In genomic region chr4:48660619-48661575, GRCm38 (mm10) we compare ENCODE assay signal across 19 mouse cellular contexts. TPM values are rescaled to one million over a fixed set of nuclear protein-coding genes. Genes with fewer than 3 reads are reported as not detected.
A peak's percentile ranks its signal among the peaks of the same experiment; 100 is the strongest.
DNase-seq lines count a peak whose midpoint lies in the region; ATAC-seq and TF ChIP-seq lines count a peak whose summit lies in the region.
"Had no signal": no experiment of that assay in that cellular context is flagged by ENCODE, and none has a peak within 500 bp of the region (broad histone marks: within the 10 kb centered on the region; RNA-seq: fewer than 3 reads in every experiment).

No protein-coding gene starts in this region.

- no peak for ATAC-seq in embryonic facial prominence, embryonic 13.5 days (ENCODE audit: insufficient number of reproducible peaks, insufficient read depth, low FRiP score, low TSS enrichment, low read depth)
- no peak for ATAC-seq in hindbrain, embryonic 14.5 days (ENCODE audit: low FRiP score)
- ATAC-seq in midbrain, postnatal 0 days (ENCODE audit: low FRiP score): no peak
- no peak for ATAC-seq in midbrain, embryonic 16.5 days
- ATAC-seq: liver, embryonic 12.5 days had no signal

- no peaks in the 10 kb centered on the region for H3K9me3 ChIP-seq in embryonic facial prominence, embryonic 13.5 days
- H3K9me3 ChIP-seq in embryonic facial prominence, embryonic 10.5 days: no peaks in the 10 kb centered on the region
- no peaks in the 10 kb centered on the region for H3K9me3 ChIP-seq in hindbrain, embryonic 14.5 days (ENCODE audit: control insufficient read depth, low read length)
- no peaks in the 10 kb centered on the region for H3K9me3 ChIP-seq in hindbrain, embryonic 10.5 days
- no peaks in the 10 kb centered on the region for H3K9me3 ChIP-seq in midbrain, postnatal 0 days (ENCODE audit: low read length)
- no peaks in the 10 kb centered on the region for H3K9me3 ChIP-seq in midbrain, embryonic 16.5 days (replicated peaks; ENCODE audit: control insufficient read depth, low read length, poor library complexity, severe bottlenecking)
- H3K9me3 ChIP-seq: liver, embryonic 12.5 days had no signal

- WGBS in embryonic facial prominence, embryonic 13.5 days: 73% methylated on average over 7 of the region's 7 CpGs
- WGBS in embryonic facial prominence, embryonic 10.5 days: 93% methylated on average over 7 of the region's 7 CpGs
- WGBS in hindbrain, embryonic 14.5 days: 88% methylated on average over 7 of the region's 7 CpGs
- 93% methylated on average over 7 of the region's 7 CpGs for WGBS in hindbrain, embryonic 10.5 days
- WGBS in midbrain, postnatal 0 days: 82% methylated on average over 7 of the region's 7 CpGs
- WGBS in midbrain, embryonic 16.5 days: 91% methylated on average over 7 of the region's 7 CpGs

- no peak overlapping the region for H3K4me2 ChIP-seq in embryonic facial prominence, embryonic 13.5 days
- no peak overlapping the region for H3K4me2 ChIP-seq in hindbrain, embryonic 14.5 days (replicated peaks)
- no peak overlapping the region for H3K4me2 ChIP-seq in midbrain, postnatal 0 days (ENCODE audit: low read depth, low read length, poor library complexity, severe bottlenecking)
- no peak overlapping the region for H3K4me2 ChIP-seq in midbrain, embryonic 16.5 days (ENCODE audit: low read length)
- H3K4me2 ChIP-seq: heart, embryonic 11.5 days; liver, embryonic 12.5 days had no signal

- no peak for TF ChIP-seq CTCF in midbrain, postnatal 0 days (IDR thresholded peaks at IDR 0.05)

- no peaks in the 10 kb centered on the region for H3K27me3 ChIP-seq in embryonic facial prominence, embryonic 13.5 days
- H3K27me3 ChIP-seq in embryonic facial prominence, embryonic 10.5 days (replicated peaks; ENCODE audit: low read depth, poor library complexity, severe bottlenecking): no peaks in the 10 kb centered on the region
- H3K27me3 ChIP-seq in hindbrain, embryonic 14.5 days (ENCODE audit: control insufficient read depth, insufficient read depth, low read length): no peaks in the 10 kb centered on the region
- no peaks in the 10 kb centered on the region for H3K27me3 ChIP-seq in hindbrain, embryonic 10.5 days (ENCODE audit: insufficient read depth, poor library complexity, severe bottlenecking)
- H3K27me3 ChIP-seq in midbrain, postnatal 0 days (ENCODE audit: insufficient read depth, low read length): no peaks in the 10 kb centered on the region
- no peaks in the 10 kb centered on the region for H3K27me3 ChIP-seq in midbrain, embryonic 16.5 days (ENCODE audit: control insufficient read depth, insufficient read depth, low read depth, low read length)
- H3K27me3 ChIP-seq: liver, embryonic 12.5 days had no signal

- H3K4me3 ChIP-seq in embryonic facial prominence, embryonic 13.5 days: no peak overlapping the region
- H3K4me3 ChIP-seq in embryonic facial prominence, embryonic 10.5 days: no peak overlapping the region
- H3K4me3 ChIP-seq in hindbrain, embryonic 14.5 days (replicated peaks; ENCODE audit: low read length): no peak overlapping the region
- H3K4me3 ChIP-seq in hindbrain, embryonic 10.5 days: no peak overlapping the region
- H3K4me3 ChIP-seq in midbrain, postnatal 0 days (ENCODE audit: low read depth, low read length): no peak overlapping the region
- H3K4me3 ChIP-seq in midbrain, embryonic 16.5 days (ENCODE audit: low read depth, low read length): no peak overlapping the region
- H3K4me3 ChIP-seq: liver, embryonic 12.5 days had no signal

- H3K4me1 ChIP-seq in embryonic facial prominence, embryonic 13.5 days: no peaks in the 10 kb centered on the region
- no peaks in the 10 kb centered on the region for H3K4me1 ChIP-seq in embryonic facial prominence, embryonic 10.5 days
- H3K4me1 ChIP-seq in hindbrain, embryonic 14.5 days (replicated peaks; ENCODE audit: control insufficient read depth, insufficient read depth, low read length): no peaks in the 10 kb centered on the region
- no peaks in the 10 kb centered on the region for H3K4me1 ChIP-seq in hindbrain, embryonic 10.5 days (replicated peaks)
- H3K4me1 ChIP-seq in midbrain, postnatal 0 days (ENCODE audit: insufficient read depth, low read length): no peaks in the 10 kb centered on the region
- no peaks in the 10 kb centered on the region for H3K4me1 ChIP-seq in midbrain, embryonic 16.5 days (ENCODE audit: control insufficient read depth, insufficient read depth, low read length)
- H3K4me1 ChIP-seq: liver, embryonic 12.5 days had no signal

- no peak for DNase-seq in embryonic facial prominence, embryonic 10.5 days (ENCODE audit: low spot score)
- no peak for DNase-seq in hindbrain, embryonic 14.5 days (ENCODE audit: low spot score)
- no peak for DNase-seq in hindbrain, embryonic 10.5 days (ENCODE audit: low spot score)
- peak; percentile 52 for DNase-seq in midbrain, postnatal 0 days (ENCODE audit: low spot score)
- no peak for DNase-seq in urinary bladder, postnatal 4 days (ENCODE audit: low spot score in 2 of 2)
- no peak for DNase-seq in urinary bladder, adult 2 months (ENCODE audit: low spot score)
- DNase-seq: adrenal gland, adult 2 months; cerebellum, adult 9-10 months; gastrocnemius, postnatal 25 days; kidney, adult 11 months; kidney, postnatal 10 days; lung, postnatal 10 days had no signal

- peaks cover 73% of the 10 kb centered on the region for H3K36me3 ChIP-seq in embryonic facial prominence, embryonic 13.5 days
- peaks cover 95% of the 10 kb centered on the region for H3K36me3 ChIP-seq in embryonic facial prominence, embryonic 10.5 days (replicated peaks)
- H3K36me3 ChIP-seq in hindbrain, embryonic 14.5 days (replicated peaks; ENCODE audit: control insufficient read depth, insufficient read depth): peaks cover 83% of the 10 kb centered on the region
- peaks cover 94% of the 10 kb centered on the region for H3K36me3 ChIP-seq in hindbrain, embryonic 10.5 days
- peaks cover 33% of the 10 kb centered on the region for H3K36me3 ChIP-seq in midbrain, postnatal 0 days (ENCODE audit: insufficient read depth, low read length)
- peaks cover 19% of the 10 kb centered on the region for H3K36me3 ChIP-seq in midbrain, embryonic 16.5 days (ENCODE audit: control insufficient read depth, insufficient read depth, low read length)
- H3K36me3 ChIP-seq: liver, embryonic 12.5 days had no signal

- no peak overlapping the region for H3K9ac ChIP-seq in embryonic facial prominence, embryonic 13.5 days
- H3K9ac ChIP-seq in hindbrain, embryonic 14.5 days: no peak overlapping the region
- no peak overlapping the region for H3K9ac ChIP-seq in midbrain, postnatal 0 days (replicated peaks; ENCODE audit: low read length, poor library complexity, severe bottlenecking)
- H3K9ac ChIP-seq in midbrain, embryonic 16.5 days (ENCODE audit: low read depth, low read length): no peak overlapping the region
- H3K9ac ChIP-seq: liver, embryonic 12.5 days had no signal

- peak overlapping the region; percentile 29 for H3K27ac ChIP-seq in embryonic facial prominence, embryonic 13.5 days
- no peak overlapping the region for H3K27ac ChIP-seq in embryonic facial prominence, embryonic 10.5 days (replicated peaks)
- 0 out of 2 replicates have a peak overlapping the region, but pooled peaks have one; percentile 1 for H3K27ac ChIP-seq in hindbrain, embryonic 14.5 days
- no peak overlapping the region for H3K27ac ChIP-seq in hindbrain, embryonic 10.5 days
- no peak overlapping the region for H3K27ac ChIP-seq in midbrain, postnatal 0 days (ENCODE audit: low read depth, low read length)
- no peak overlapping the region for H3K27ac ChIP-seq in midbrain, embryonic 16.5 days (ENCODE audit: low read length)
- H3K27ac ChIP-seq: liver, embryonic 12.5 days had no signal

RNA-seq across cellular contexts. Expression of gene Cavin4, which starts 2.4 kb away (rescaled TPM):
- 1.0 and 1.2 TPM in 2 replicates for polyA plus RNA-seq in embryonic facial prominence, embryonic 13.5 days (2015; fragmentation: Nextera tagmentation; extraction: Ambion mirVana)
- 1.8 TPM in 2 replicates for polyA plus RNA-seq in embryonic facial prominence, embryonic 10.5 days (2016; fragmentation: Nextera tagmentation; extraction: Ambion mirVana)
- polyA plus RNA-seq in hindbrain, embryonic 14.5 days (2014; fragmentation: Nextera tagmentation; extraction: Ambion mirVana): 1.2 and 1.7 TPM in 2 replicates
- 0.93 and 1.7 TPM in 2 replicates for polyA plus RNA-seq in hindbrain, embryonic 10.5 days (2016; fragmentation: Nextera tagmentation; extraction: Ambion mirVana)
- 0.76 and 1.4 TPM in 2 replicates for total RNA-seq in midbrain, postnatal 0 days (2014; rRNA removed)
- polyA plus RNA-seq in midbrain, postnatal 0 days (2015; fragmentation: Nextera tagmentation; extraction: Ambion mirVana): 0.79 and 1.0 TPM in 2 replicates
- polyA plus RNA-seq in midbrain, embryonic 16.5 days (2015; fragmentation: Nextera tagmentation; extraction: Ambion mirVana): 1.2 and 1.5 TPM in 2 replicates
- polyA plus RNA-seq in urinary bladder, adult 2 months (2012; rRNA removed): 0.29 and 0.32 TPM in 2 replicates
- total RNA-seq: megakaryocyte-erythroid progenitor cell, adult 5-6 weeks; neutrophil, adult 5-6 weeks had no signal
- polyA plus RNA-seq: adrenal gland, adult 2 months; small intestine, adult 2 months had no signal

Comparison
In these comparisons a context has a peak if more than half of its experiments do, and no peak if none do; other contexts are left out.
1. H3K27ac ChIP-seq: peak in embryonic facial prominence, embryonic 13.5 days (single experiment) and hindbrain, embryonic 14.5 days (single experiment); none in embryonic facial prominence, embryonic 10.5 days (single experiment), hindbrain, embryonic 10.5 days (single experiment), midbrain, postnatal 0 days (single experiment) and midbrain, embryonic 16.5 days (single experiment).